In genomic region chr9:77353942-77354341, GRCm38 (mm10) we compare ENCODE assay signal across 18 mouse cellular contexts. TPM values are rescaled to one million over a fixed set of nuclear protein-coding genes. Genes with fewer than 3 reads are reported as not detected.
DNase-seq lines count a peak whose midpoint lies in the region; ATAC-seq and TF ChIP-seq lines count a peak whose summit lies in the region.
"Had no signal": no experiment of that assay in that cellular context is flagged by ENCODE, and none has a peak within 500 bp of the region (broad histone marks: within the 10 kb centered on the region; RNA-seq: fewer than 3 reads in every experiment).

No protein-coding gene starts in this region.

- H3K4me2 ChIP-seq in kidney, postnatal 0 days (ENCODE audit: low read length), result no peak overlapping the region
- H3K4me2 ChIP-seq: embryonic facial prominence, embryonic 12.5 days; heart, embryonic 13.5 days; liver, embryonic 15.5 days; midbrain, embryonic 12.5 days had no signal

- in situ Hi-C loops in ES-E14 (cut with MboI; ENCODE audit: low sequenced_read_pairs in 2 of 2, unreplicated experiment in 2 of 2), result no loop called here

- no peak overlapping the region for H3K9ac ChIP-seq in kidney, postnatal 0 days (ENCODE audit: low read depth, low read length)
- no peak overlapping the region for H3K9ac ChIP-seq in ES-E14 (ENCODE audit: insufficient read depth, low read depth, low read length, poor library complexity, severe bottlenecking)
- H3K9ac ChIP-seq: embryonic facial prominence, embryonic 12.5 days; heart, embryonic 13.5 days; liver, embryonic 15.5 days; midbrain, embryonic 12.5 days had no signal

- ATAC-seq in kidney, postnatal 0 days (replicated peaks; ENCODE audit: low FRiP score, low read depth), result no peak

- no peaks in the 10 kb centered on the region for H3K4me1 ChIP-seq in kidney, postnatal 0 days (replicated peaks; ENCODE audit: insufficient read depth, low read length)
- no peaks in the 10 kb centered on the region for H3K4me1 ChIP-seq in kidney, adult 2 months (ENCODE audit: control insufficient read depth, insufficient read depth, low read length)
- no peaks in the 10 kb centered on the region for H3K4me1 ChIP-seq in thymus, adult 2 months (replicated peaks; ENCODE audit: control insufficient read depth, insufficient read depth, low read length)
- no peaks in the 10 kb centered on the region for H3K4me1 ChIP-seq in ES-E14 (ENCODE audit: control insufficient read depth in 2 of 2, insufficient read depth in 2 of 2, low read length in 2 of 2, poor library complexity in 1 of 2)
- H3K4me1 ChIP-seq: liver, embryonic 15.5 days; midbrain, embryonic 12.5 days had no signal

- TF ChIP-seq POLR2A in kidney, adult 2 months (IDR thresholded peaks at IDR 0.05; ENCODE audit: low read depth, low read length), result no peak
- no peak for TF ChIP-seq POLR2A in thymus, adult 2 months (IDR thresholded peaks at IDR 0.05; ENCODE audit: control insufficient read depth, extremely low read depth, insufficient read depth, low read length, poor library complexity)

- TF ChIP-seq CTCF in kidney, postnatal 0 days (IDR thresholded peaks at IDR 0.05; ENCODE audit: low read depth), result peak; percentile 36; the same call in 1 of the 2 replicates
- TF ChIP-seq CTCF in kidney, adult 2 months (conservative IDR thresholded peaks at IDR 0.05; ENCODE audit: insufficient read depth, insufficient read length, low read depth, low read length), result no peak
- no peak for TF ChIP-seq CTCF in thymus, adult 2 months (IDR thresholded peaks at IDR 0.05; ENCODE audit: borderline replicate concordance, control insufficient read depth, extremely low read depth, insufficient read depth, low read length, poor library complexity)

- WGBS in kidney, postnatal 0 days, result 80% methylated on average over 4 of the region's 4 CpGs
- WGBS in kidney, adult 2 months, result 82% methylated on average over 4 of the region's 4 CpGs
- WGBS in thymus, adult 2 months, result 83% methylated on average over 4 of the region's 4 CpGs

- no peak overlapping the region for H3K4me3 ChIP-seq in kidney, postnatal 0 days (replicated peaks; ENCODE audit: low read depth, low read length)
- no peak overlapping the region for H3K4me3 ChIP-seq in kidney, adult 2 months (ENCODE audit: insufficient read depth, low read depth, low read length)
- no peak overlapping the region for H3K4me3 ChIP-seq in thymus, adult 2 months (ENCODE audit: control insufficient read depth, insufficient read depth, low read length)
- no peak overlapping the region for H3K4me3 ChIP-seq in ES-E14 (ENCODE audit: insufficient read depth in 1 of 2, low read depth in 1 of 2, low read length in 2 of 2, poor library complexity in 1 of 2, severe bottlenecking in 1 of 2)
- H3K4me3 ChIP-seq: embryonic facial prominence, embryonic 12.5 days; heart, embryonic 13.5 days; liver, embryonic 15.5 days; midbrain, embryonic 12.5 days had no signal

- H3K9me3 ChIP-seq in kidney, postnatal 0 days (replicated peaks; ENCODE audit: low read length), result no peaks in the 10 kb centered on the region
- no peaks in the 10 kb centered on the region for H3K9me3 ChIP-seq in ES-E14 (ENCODE audit: control insufficient read depth, insufficient read depth, low read depth, low read length)
- H3K9me3 ChIP-seq: embryonic facial prominence, embryonic 12.5 days; heart, embryonic 13.5 days; liver, embryonic 15.5 days; midbrain, embryonic 12.5 days had no signal

- H3K36me3 ChIP-seq in kidney, postnatal 0 days (ENCODE audit: insufficient read depth, low read length), result no peaks in the 10 kb centered on the region
- H3K36me3 ChIP-seq in kidney, adult 2 months (ENCODE audit: control insufficient read depth, insufficient read depth, low read length), result no peaks in the 10 kb centered on the region
- H3K36me3 ChIP-seq in thymus, adult 2 months (ENCODE audit: control insufficient read depth, insufficient read depth, low read length), result no peaks in the 10 kb centered on the region
- no peaks in the 10 kb centered on the region for H3K36me3 ChIP-seq in ES-E14 (ENCODE audit: control insufficient read depth, insufficient read depth, low read length, poor library complexity, severe bottlenecking)
- H3K36me3 ChIP-seq in splenic B cell, adult 2 months (ENCODE audit: control insufficient read depth, insufficient read depth, low read length, poor library complexity, severe bottlenecking), result no peaks in the 10 kb centered on the region
- H3K36me3 ChIP-seq: embryonic facial prominence, embryonic 12.5 days; G1E; heart, embryonic 13.5 days; liver, embryonic 15.5 days; midbrain, embryonic 12.5 days had no signal

- DNase-seq in kidney, postnatal 0 days (ENCODE audit: low spot score), result no peak
- no peak for DNase-seq in kidney, adult 2 months
- peak; percentile 6 for DNase-seq in thymus, adult 2 months
- DNase-seq in thymus, postnatal 25 days, result no peak
- peak; percentile 12 for DNase-seq in ES-E14 (ENCODE audit: low read depth, low spot score)
- DNase-seq in splenic B cell, adult 2 months (ENCODE audit: low read depth, low spot score), result peak; percentile 24
- DNase-seq in adrenal gland, postnatal 14 days, result no peak
- DNase-seq: adrenal gland, postnatal 36 days; cerebellum, postnatal 36 days; gastrocnemius, postnatal 14 days; kidney, postnatal 14 days; lung, postnatal 36 days had no signal

- H3K27ac ChIP-seq in kidney, postnatal 0 days, result no peak overlapping the region
- H3K27ac ChIP-seq in kidney, adult 2 months (ENCODE audit: insufficient read depth, low read depth, low read length), result no peak overlapping the region
- H3K27ac ChIP-seq in thymus, adult 2 months (ENCODE audit: control insufficient read depth, insufficient read depth, low read length), result no peak overlapping the region
- no peak overlapping the region for H3K27ac ChIP-seq in ES-E14 (ENCODE audit: insufficient read depth, low read depth, low read length, poor library complexity, severe bottlenecking)
- H3K27ac ChIP-seq: embryonic facial prominence, embryonic 12.5 days; heart, embryonic 13.5 days; liver, embryonic 15.5 days; midbrain, embryonic 12.5 days had no signal

- no peaks in the 10 kb centered on the region for H3K27me3 ChIP-seq in kidney, postnatal 0 days (ENCODE audit: insufficient read depth, low read length)
- H3K27me3 ChIP-seq in kidney, adult 2 months (replicated peaks; ENCODE audit: control insufficient read depth, insufficient read depth, low read length), result no peaks in the 10 kb centered on the region
- no peaks in the 10 kb centered on the region for H3K27me3 ChIP-seq in thymus, adult 2 months (ENCODE audit: control insufficient read depth, insufficient read depth, low read length)
- no peaks in the 10 kb centered on the region for H3K27me3 ChIP-seq in splenic B cell, adult 2 months (ENCODE audit: control insufficient read depth, insufficient read depth, low read length, poor library complexity, severe bottlenecking)
- H3K27me3 ChIP-seq: embryonic facial prominence, embryonic 12.5 days; heart, embryonic 13.5 days; liver, embryonic 15.5 days; midbrain, embryonic 12.5 days had no signal

TF ChIP-seq in ES-E14, 5 proteins besides CTCF, POLR2A, EP300 and RAD21:
- TF ChIP-seq ZNF384 (IDR thresholded peaks at IDR 0.05; ENCODE audit: low read depth, low read length), result no peak
- no peak for TF ChIP-seq HCFC1 (IDR thresholded peaks at IDR 0.05; ENCODE audit: borderline replicate concordance, insufficient read depth, low read length)
- no peak for TF ChIP-seq MAFK (IDR thresholded peaks at IDR 0.05; ENCODE audit: insufficient read depth, low read depth, low read length)
- TF ChIP-seq ZC3H11A (IDR thresholded peaks at IDR 0.05; ENCODE audit: borderline replicate concordance, low read depth, low read length), result no peak
- no peak for TF ChIP-seq CHD2 (IDR thresholded peaks at IDR 0.05; ENCODE audit: low read depth, low read length)

RNA-seq across cellular contexts. Expression of gene Mlip, which starts 1.2 kb away (rescaled TPM):
- polyA plus RNA-seq in kidney, postnatal 0 days (2015; fragmentation: Nextera tagmentation; extraction: Ambion mirVana), result 0.12 and 0.23 TPM in 2 replicates
- polyA plus RNA-seq in kidney, adult 2 months (2012; rRNA removed), result 0.08 and 0.55 TPM in 2 replicates
- polyA plus RNA-seq in thymus, adult 2 months (2012; rRNA removed), result 0.87 and 2.3 TPM in 2 replicates
- total RNA-seq in ES-E14 (2012; rRNA removed), result not detected in 2 replicates
- total RNA-seq in adrenal gland, postnatal 14 days (2021), result 0.94 and 1.0 TPM in 2 replicates
- total RNA-seq: hematopoietic stem cell, adult 5-6 weeks had no signal
- polyA plus RNA-seq: G1E had no signal

Comparison
In these comparisons a context has a peak if more than half of its experiments do, and no peak if none do; other contexts are left out.
1. DNase-seq: peak in thymus, adult 2 months (single experiment), ES-E14 (single experiment) and splenic B cell, adult 2 months (single experiment); none in kidney, postnatal 0 days (single experiment), kidney, adult 2 months (single experiment), thymus, postnatal 25 days (single experiment) and adrenal gland, postnatal 14 days (single experiment).